Mouse (Mus musculus) T-helper 17 cell (primary cell): ENCODE data around the gene Chn1.
"Not testable (repeated sequence)": the region's sequence is repeated elsewhere in the genome, so short reads cannot be mapped to it uniquely, and the experiment has no call there.

Experiments
- in situ Hi-C, 2 experiments: fragments of 300-600 bp; cut with MboI, MseI; formaldehyde crosslinking; loops; 1 replicate in 1 of 2; 2 replicates in 1 of 2; pipeline ENCODE4 v1.15.1; 2025; ENCODE audit warnings: high pct_unique_total_duplicates in 2 of 2

The Chn1 gene

DNA sequence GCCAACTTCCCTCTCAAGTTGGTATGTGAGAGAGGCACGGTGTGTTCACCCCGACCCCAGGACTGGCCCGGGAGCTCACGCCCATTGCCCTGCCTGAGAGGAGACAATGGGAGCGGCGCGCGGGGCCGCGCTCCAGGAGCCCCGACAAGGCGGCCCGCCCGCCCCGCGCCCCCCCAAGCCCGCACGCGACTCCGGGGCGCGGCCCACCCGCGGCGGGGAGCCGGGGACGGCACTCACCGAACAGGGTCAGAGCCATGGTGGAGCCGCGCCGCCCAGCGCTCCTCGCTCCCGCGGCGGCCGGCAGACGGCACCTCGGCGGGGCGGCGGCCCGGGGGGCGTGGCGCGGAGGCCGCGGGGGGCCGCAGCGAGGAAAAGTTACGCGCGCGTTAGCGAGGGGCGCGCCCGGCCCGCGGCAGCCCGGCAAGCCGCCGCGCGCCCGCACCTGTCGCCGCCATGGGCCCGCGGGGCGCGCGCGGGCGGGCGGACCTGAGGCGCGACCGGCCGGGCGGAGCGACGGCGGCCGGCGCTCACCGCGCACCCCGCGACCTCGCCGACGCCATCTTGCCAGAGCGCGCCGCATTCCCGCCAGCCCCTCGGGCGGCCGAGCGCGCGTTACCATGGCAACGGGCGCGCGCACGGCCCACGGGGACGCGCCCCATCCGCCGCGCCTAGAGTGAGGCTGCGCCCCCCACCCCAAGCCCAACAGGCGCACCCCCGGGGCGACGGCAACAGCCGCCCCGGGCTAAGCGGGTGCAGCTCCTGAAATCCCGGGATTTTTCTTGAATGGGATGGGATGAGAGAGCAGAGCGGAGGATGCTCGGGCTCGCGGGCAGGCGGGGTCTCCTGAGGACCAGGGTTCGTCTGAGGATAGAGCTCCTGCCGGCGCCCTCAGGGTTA lies at the start of gene Chn1:
Chn1 (minus strand) TSS at position 561 of the 897 bp plus-strand sequence.
- in situ Hi-C loops: no loop called here

DNA sequence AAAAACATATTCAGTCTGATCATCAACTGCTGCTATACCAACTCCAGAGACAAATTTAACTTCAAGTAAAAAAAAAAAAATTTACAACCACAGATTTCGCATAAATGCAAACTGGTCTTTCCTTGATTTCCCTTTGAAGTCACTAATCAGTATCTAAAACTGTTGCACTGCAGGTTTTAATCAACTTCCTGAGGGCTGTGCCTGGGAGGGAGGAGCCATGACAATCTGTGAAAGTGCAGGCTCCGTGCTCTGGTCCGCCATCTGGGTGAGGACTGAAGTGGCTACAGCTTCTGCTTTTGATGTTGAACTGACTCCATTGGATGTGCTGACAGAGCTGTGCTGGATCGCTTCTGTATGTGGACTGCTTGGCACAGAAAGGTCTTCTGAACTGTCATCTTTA lies 43.6 kb upstream of the Chn1 start:
- in situ Hi-C loops: no loop called here

DNA sequence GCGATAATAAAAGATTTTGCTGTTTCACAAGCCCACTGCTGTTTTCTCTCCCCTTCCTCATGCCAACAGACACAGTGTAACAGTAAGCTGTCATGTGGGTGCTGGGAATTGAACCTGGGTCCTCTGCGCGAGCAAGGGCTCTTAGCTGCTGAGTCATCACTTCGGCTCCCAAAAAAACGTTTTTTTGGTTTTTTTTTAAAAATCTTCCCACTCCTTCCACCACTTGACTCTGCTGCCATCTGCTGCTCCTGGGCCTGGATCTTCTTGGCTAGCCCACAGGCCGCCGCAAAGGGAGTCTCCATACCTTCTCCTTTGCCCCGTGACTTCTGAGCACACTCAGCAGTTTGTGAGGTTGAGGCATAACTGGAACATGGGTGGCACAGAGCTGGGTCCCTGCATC lies 32.5 kb upstream of the Chn1 start:
- in situ Hi-C loops: no loop called here

DNA sequence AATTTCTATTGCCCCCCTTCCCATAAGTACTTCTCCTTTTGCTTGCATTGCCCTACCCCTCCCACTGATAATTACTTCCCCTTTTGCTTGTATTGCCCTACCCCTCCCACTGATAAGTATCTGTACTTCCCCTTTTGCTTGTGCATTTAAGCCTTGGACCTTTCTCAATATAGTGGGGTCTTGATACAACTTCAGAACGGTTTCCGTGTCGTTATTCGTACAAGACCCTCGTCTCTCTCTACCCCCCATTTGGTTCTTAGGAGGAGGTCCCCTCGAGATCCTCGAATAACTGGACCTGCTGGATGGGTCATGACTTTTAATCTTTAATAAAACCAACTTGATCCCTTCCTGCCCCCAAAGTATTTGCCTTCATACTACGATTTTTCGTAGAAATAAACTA lies 25.0 kb upstream of the Chn1 start:
- in situ Hi-C loops: not testable (repeated sequence)

DNA sequence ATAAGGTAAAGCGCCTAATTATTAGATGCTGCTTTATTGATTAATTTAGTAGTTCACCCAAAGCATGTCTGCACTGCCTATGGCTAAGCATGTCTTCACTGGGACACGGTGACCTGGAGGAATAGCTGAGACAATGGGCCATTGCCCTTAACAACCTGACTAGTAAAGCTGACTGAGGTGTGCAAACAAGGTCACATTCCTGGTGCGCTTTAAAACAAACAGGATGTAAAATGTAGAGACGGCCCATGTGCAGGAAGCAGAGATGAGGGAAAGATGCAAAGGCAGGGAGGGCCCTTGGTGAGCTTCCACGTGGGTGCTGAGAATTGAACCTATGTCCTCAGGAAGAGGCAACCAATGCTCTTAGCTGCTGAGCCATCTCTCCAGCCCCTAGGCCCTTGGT lies 23.6 kb upstream of the Chn1 start:
- in situ Hi-C loops: loop anchor here in 1 of 2 experiments (10.0 kb wide), 1 partner anchor 1096 kb away; no protein-coding TSS in a partner anchor

DNA sequence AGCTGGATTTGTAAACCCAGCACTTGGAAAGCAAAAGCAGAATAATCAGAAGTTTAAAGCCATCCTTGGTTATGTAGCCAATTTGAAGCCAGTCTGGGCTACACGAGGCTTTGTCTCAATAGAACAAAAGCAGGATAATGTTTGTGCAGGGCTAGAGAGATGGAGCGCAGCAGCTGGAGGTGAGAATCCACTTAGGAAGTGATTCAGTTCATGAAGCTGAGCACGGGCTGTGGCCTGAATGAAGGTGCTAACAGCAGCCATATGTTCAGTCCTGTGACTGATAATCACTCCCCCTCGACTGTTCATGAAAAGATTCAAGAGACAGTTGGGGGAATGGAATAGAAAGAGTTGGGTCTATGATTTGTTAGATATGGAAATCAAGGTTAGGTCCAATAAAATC lies 23.0 kb upstream of the Chn1 start:
- in situ Hi-C loops: loop anchor here in 1 of 2 experiments (10.0 kb wide), 1 partner anchor 1097 kb away; no protein-coding TSS in a partner anchor

DNA sequence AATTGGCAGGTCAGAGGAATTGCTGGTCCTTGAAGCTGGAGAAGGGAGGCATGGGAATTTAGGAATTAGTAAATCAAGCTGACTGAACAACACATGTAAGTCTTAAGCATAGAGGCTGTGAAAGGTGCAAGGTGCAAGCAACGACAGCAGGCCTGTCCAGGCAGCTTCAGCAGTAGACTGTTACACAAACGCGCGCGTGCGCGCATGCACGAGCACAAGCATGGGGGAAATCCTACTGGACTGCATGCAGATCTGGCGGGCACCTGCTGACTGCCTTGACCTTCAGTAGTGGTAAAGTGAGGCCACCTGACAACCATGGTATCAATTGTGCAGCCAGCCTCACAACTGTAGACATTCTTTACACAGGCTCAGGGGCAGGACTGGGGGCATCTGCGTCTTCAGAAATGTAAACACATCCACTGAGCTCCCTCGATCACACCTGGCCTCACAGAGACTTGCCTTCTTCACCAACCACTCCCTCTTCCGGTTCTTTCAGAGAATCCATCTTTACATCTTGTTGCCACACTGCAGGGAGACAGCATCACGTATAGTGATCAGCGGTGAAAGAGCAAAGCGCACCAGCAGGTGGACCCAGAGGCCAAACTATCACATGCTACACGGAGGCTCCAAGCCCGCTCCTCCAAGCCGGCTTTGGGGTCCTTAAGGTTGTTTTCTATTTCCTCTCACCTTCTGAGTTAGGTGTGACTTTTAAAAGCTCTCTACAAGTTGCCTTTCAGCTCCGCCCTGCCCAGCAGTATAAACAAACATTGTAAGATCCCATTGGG lies 16.9 kb upstream of the Chn1 start:
- in situ Hi-C loops: loop anchor here in 1 of 2 experiments (10.0 kb wide), 1 partner anchor 1103 kb away; no protein-coding TSS in a partner anchor

DNA sequence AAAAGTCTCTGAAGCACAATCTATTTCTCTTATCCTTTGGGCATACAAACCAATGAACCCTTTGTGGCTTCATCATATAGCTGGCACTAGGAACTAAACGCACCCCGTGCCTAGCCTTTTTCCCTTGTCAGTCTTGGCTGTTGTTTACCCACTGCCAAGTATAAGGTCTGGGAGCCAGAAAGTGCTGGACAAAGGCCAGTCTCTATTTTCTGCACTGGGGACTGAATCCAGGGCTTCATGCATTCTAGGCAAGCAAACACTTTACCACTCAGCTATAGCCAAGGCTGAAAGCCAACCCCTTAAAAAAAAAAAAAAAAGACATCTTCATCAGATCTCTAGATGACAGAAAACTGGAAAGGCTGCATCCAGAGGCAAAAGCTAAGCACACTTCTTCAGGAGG lies 15.2 kb upstream of the Chn1 start:
- in situ Hi-C loops: loop anchor here in 1 of 2 experiments (10.0 kb wide), 1 partner anchor 1104 kb away; no protein-coding TSS in a partner anchor

DNA sequence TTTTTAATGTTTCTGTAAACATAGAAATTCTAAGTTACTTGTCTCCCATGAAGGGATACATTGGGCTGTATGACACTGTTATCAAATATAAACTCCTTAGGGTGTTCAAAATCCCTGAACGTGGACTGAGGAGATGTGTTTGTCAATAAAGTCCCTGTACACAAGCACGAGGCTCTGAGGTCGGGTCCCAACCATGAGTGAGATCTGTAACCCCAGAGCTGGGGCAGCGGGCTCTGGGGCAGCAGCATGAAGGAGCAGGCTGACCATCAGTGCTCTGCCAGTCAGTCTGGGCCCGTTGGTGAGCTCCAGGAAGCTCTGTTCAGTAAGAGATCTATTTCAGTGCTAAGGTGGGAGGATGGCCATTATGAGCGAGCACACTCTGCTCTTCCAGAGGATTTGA lies 13.2 kb upstream of the Chn1 start:
- in situ Hi-C loops: no loop called here

DNA sequence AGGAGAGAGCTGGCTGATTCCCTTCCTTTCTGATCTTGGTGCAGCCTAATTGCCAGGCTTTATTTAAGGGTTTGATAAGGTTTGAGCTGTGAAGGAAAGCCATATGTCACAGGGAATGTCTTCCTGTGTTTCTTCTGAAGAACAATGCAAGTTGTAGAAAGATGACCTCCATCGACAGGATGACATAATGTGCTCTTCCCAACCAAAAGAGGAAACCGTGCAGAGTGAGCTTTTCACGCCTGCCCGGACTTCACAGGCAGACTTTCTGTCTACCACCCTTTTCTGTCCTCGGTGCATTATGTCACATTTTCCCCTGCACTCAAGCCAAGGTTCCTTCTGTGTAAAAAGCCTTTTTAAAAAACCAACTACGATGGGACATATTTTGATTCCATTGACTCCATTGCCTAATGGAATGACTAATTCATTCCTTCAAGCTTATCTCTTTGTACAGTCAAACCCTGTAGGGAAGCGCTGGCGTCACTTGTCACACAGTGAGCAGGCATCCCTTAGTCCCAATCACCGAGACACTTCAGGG lies 7.3 kb upstream of the Chn1 start:
- in situ Hi-C loops: no loop called here

DNA sequence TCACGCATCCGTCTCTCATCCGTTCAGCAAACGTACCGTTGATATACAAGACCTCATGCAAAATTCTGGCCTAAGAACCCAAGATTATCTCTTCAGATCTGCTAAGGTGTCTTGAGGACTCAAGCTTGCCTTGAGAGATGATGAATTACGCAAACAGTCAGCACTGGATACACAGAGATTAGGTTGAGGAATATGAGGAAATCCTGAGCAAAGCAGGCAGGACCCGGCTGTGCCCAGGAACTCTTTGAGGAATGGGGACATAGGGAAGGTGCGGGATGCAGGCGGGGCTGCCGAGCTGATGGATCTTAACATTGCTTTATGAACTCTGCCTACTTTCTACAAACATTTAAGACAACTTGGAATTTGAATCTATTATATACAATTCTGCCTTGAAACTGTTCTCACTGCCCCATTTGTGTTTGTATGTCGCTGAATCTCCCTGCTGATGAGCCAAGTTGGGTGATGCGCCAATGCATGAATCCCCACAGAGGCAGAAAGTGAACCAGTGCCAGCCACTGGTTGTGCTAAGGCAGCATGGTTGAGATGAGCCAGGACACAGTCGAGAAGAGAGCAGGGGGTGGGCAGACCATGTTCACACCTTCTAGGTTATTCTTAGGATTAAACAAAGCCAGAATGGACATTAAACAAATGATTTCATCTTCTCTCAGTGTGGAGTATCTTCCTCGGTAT lies 5.3 kb upstream of the Chn1 start:
- in situ Hi-C loops: no loop called here

DNA sequence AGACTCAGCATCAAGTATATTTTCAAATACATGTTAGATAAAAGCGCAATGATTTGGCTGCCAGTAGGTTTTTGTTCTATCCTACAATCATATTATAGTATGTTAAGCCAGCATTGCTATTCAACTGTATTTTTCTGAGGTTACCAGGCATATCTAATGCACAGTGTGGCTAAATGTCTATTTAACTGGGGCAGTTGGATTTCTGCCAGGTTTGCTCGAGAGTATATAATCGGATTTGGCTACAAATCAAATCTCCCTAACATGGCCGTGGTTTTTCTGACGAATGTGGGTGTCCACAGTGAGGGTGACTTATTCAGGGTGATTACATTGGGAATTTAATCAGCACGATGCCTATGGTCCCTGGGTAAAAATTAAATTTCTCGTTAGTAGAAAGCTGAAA lies 4.7 kb upstream of the Chn1 start:
- in situ Hi-C loops: no loop called here

DNA sequence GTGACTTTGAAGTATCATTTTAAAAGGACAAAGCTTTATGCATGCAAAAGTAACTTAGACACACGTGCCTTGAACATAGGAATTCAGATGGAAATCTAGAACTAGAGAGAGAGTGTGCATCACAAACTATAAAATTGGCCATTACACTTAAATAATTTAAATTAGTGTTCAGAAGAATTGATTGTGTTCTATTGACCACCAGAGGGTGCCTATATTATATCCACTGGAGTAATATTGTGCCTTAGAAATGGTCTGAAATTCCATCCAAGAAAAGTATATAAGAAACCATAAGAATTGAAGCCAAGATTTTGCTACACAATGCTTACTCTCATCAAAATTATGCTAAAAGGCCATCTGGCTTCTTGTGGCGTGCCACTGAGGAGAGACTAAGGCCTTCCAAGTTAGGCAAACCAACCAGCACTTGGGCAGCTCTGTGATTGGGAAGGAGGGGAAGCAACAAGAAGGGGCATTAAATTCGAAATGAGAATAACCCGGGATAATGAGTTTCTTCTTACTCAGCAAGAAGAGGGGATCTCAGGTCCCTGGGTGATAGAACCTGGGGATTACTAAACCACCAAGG lies 4.0 kb upstream of the Chn1 start:
- in situ Hi-C loops: no loop called here

DNA sequence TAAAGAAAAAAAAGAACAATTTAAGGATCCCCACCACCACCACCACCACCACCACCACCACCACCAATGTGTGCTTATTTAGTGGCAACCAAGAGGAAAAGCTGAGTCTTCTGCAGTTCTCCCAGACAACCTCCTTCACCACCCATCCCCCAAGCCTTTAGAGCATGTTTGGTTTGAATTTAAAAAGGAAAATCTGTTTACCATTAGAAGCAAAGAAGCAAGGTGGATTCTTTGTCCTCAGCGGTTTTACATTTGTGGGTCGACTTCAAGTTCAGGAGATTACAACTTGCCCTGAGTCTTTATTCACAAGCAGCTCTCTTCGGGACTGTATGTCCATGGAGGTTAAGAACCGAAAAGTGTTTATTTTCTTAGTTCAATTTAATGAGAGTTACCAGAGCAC lies 1.8 kb upstream of the Chn1 start:
- in situ Hi-C loops: no loop called here

DNA sequence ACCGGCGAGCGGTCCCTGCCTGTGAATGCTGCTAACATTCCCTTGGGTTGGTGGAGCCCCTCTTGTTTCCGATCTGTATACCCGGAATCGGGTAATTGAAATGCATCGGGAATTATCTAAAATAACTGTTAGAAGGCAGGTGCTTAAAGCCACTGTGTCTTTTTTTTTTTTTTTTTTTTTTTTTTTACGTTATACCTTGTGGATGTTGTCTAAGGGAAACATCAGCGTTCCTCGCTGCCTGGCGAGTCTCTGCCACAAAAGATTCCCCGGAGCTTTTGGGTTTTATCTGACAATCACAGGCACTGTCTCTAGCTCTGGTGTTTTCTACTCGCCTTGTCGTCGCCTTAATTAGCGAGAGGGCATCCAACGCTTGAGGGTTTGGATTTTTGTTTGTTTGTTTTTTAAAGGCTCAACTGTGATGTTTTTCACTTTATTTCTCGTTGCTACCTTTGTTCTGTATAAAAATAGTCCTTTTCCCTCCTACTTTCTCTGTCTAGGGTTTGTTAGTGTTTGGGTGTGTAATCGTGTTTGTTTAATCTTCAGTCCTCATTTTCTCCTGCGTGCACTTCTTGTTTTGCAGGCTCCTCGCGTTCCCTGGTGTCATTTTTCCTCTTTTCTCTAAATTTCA lies 651 bp upstream of the Chn1 start:
- in situ Hi-C loops: no loop called here

DNA sequence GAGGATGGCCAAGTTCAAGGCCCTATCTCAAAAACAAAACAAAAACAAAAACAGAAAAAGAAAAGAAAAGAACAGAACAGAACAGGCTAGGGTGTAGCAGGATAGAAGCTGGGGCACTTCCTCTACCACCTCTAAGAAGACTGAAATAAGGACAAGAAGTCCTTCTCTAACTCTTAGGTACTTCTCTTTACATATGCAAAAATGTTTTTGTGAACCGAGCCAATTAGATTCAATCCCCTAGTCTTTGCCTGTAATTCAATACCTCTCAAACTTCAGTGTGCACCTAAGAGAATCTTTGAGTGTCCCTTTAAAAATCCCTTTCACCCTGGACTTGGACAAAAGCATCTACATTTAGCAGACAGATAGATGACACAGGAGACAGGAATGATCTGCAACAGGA lies 2.2 kb downstream of the Chn1 start:
- in situ Hi-C loops: no loop called here

DNA sequence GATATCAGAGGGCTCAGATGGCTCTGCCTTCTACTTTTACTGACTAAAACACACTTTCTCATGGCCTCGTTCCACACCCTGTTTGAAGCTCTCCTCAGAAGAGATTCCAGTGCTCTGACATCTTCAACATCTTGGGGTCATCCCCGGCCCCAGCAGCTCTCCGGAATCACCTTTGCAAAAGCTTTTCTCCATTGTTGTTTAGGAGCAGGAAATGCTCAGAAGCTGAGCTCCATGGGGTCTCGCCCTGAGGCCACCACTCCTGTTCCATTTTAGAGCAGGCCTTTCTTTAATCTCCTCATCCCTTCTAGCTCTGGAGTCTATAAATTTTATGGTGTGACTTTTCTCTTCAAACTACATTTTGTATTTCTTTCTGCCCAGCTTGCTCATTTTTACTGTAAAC lies 6.5 kb downstream of the Chn1 start:
- in situ Hi-C loops: no loop called here

DNA sequence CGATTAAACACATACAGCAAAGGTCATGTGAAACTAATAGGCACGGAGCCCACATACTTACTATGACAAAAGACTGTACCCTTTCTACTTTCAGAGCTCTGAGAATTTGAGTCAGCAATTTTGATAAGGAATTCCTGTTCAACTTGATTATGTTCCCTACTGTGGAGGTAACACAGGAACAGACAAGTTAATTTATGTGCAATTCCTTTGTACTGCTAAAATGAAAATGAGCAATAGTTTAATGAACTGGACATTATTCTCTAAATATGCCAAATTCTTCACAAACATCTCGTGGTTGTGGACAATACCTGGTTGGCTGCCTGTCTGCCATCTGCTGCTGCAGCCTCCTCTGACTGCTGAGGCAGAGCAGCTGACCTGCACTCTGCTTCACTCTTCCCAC lies 11.6 kb downstream of the Chn1 start:
- in situ Hi-C loops: no loop called here

DNA sequence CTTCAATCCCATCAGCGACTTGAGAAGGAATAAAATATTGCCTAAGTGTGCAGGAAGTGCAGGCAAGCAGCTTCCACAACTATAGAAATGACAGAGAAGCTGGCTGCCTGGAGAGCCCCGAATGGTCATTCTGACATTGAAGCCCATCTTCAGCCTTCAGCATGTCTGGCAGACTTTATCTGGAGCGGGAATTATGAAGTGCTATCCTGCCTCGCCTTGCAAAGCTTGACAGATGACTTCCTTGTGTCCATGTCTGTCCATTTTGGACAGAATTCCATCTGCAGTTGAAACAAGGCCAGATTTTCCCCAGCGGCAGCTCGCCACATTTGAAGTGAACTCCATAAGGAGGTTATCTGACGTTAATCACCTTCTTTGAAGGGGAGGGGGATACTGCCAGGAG lies 15.2 kb downstream of the Chn1 start:
- in situ Hi-C loops: no loop called here

DNA sequence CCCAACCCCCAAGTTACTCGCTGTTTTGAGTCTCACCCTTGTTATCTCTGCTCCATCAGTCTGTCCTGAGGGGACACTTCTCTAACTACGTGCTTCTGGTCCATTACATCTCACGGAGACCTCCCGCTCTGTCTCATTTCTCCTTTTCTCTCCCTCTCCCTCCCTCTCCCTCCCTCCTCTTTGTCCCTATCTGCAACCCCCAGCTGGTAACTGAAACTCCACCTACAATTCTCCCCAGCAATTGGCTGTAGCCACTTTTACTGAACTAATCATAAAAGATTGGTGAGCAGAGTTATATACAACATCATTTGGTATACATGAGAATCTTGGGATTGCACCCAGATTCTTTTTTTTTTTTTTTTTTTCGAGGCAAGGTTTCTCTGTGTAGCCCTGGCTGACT lies 16.1 kb downstream of the Chn1 start:
- in situ Hi-C loops: no loop called here

DNA sequence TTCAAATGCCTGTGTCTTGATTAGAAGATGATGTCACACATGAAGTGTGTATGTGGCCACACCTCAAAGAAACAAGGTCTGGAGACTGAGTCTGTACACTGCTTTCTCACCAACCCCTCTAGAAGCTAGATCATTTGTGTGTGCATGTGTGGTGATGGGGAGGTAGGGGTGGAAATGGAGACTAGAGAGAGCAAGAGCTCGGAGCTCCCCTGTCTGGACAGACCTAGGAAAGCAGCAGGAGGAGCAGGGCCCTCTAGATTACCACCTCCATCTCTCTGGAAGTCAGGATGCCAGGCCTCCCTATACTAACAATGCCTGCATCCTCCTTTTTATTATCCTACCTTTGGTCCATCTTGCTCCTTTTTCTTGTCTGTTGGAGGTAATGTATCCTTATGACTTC lies 27.8 kb downstream of the Chn1 start:
- in situ Hi-C loops: loop anchor here in 1 of 2 experiments (5.0 kb wide), 1 partner anchor 165 kb away; the partner anchor contains the start of gene Chrna1
